Mouse (Mus musculus) adrenal gland, adult (tissue): ENCODE results near the gene Adam6b.
"Not testable (repeated sequence)": the region's sequence is repeated elsewhere in the genome, so short reads cannot be mapped to it uniquely, and the experiment has no call there.

Source experiments
- DNase-seq, 2 experiments: peaks; one replicate each; pipeline ENCODE4 v3.0.0; 2022 to 2023; ENCODE audit warnings: low spot score in 1 of 2; ENCODE audit not compliant: inconsistent age in 2 of 2

Adam6b gene

GRCm38 (mm10) chr12:113489211-113489610, at the start of gene Adam6b:
Gene Adam6b (plus strand): TSS chr12:113489511.
- not testable (repeated sequence) for DNase-seq

DNA sequence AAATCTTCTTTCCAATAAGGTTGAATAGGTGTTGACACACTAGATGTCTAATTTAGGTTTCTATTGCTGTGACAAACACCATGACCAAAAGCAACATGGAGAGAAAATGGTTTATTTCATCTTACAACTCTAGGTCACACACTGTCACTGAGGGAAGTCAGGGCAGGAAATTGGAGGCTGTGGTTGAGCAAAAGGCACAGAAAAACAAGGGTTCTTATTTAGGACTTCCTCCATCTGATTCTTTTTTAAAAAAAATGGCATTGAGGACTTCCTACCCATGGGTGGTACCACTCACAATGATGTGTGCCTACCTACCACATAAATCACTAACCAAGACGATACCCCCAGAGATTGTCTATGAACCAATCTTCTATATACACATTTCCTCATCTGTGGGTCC, 43.2 kb upstream of the Adam6b start:
- DNase-seq, result no peak

DNA sequence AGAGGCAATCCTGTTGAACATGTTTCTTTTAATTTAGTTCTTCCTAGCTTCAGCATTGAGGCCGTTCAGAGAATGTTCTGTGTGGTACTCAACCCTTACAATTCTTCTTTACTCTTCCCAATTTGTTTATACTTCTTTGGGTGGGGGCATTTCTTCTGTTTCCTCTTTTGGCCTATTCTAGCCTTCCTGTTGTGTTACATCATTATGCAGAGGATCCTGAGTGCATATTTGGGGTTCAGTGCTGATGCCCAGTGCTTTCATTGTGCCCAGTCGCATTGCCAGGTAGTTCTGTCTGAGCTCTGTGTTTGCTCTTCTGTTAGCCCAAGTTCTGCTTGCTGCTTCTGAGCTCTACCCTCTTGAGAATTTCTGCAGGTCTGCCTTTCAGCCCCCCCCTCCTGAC, 13.1 kb upstream of the Adam6b start:
- DNase-seq, result no peak

DNA sequence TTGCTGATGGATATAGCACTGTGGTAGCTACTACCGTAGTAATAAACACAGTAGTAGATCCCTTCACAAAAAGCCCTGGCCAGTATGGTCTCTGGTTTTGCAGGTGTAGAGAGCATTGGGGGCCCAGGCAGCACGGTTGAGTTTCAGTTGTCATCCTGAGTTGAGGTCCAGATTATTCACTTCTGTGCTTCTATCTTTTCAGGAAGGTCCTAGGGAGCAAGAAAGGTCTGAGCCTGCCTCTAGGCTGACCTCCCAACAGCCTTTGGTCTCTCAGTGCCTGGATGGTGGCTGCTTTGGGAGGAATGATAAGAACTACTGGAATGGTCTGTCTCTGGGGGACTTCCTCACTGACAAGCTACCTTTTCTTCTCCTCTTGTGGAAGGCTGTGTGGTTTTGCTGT, 7.2 kb upstream of the Adam6b start:
- DNase-seq, result no peak

- DNase-seq, result no peak
Observed at GRCm38 (mm10) chr12:113482661-113483389, 6.5 kb upstream of the Adam6b start.

DNA sequence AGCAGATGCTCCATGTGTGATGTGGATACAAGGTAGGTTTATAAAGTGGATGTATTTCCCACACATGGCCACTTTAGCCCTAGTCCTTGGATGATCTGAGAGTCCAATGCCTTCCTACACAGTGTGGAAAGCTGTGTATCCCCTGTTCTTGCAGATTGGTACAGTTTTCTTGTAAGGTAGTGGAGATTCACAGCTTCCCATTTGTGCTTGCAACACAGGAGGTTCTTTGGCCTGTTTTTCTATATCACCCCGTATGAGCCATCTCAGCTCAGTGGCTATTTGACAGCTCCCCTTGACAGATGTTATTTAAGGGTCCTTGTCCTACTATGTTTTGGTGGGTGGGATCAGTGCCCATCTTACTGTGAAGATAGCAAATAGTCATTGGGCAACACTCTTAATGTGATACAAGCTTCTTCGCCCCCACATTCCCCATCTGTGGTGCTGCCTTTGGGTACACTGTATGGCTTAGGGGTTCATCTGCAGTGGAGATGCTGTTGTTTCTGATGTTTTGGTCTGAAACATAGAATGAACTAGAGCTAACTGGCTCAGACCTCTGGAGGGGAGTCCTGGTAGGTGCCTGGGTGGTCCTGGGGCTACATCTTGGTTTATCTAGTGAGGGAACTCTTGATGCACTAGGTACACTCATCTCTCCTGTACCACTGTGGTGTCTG, 5.7 kb upstream of the Adam6b start:
- DNase-seq, result no peak

DNA sequence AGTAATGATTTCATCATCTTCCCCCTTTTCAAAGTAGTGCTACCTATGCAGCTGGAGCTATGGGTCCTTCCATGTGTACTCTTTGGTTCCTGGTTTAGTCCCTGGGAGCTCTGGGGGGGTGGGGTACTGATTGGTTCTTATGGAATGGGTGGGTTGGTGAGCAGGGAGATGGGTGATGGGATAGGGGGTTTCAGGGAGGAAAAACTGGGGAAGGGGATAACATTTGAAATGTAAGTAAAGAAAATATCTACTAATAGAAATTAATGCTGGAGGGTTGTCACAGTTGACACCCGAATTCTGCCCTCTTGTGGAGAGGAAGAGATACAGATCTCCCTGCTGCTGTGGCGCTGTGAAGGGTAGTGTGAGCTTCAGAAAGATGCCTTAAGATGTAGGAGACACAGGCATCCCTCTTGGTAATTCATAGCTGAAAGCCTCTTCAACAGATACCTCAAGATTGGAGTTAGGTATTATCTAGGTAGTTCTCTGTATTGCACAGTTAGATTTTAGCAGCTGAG, 4.3 kb upstream of the Adam6b start:
- DNase-seq, result peak in 1 of 2 experiments; percentile 62

DNA sequence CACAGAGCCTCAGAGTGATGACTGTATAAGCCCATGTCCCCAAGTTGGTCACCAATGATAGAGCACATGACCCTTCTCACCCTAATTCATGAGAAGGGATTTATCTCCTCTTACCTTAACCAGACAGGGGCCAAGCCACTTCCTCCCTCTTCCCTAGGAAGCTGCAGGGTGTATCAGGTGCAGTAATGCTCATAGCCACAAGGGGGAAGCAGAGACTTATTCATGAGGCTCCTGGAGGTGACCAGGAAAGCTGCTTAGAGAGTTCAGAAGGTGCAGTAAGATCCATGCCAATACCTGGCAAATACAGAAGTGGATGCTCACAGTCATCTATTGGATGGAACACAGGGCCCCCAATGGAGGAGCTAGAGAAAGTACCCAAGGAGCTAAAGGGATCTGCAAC, 1.6 kb upstream of the Adam6b start:
- DNase-seq, result peak; percentile 58 to 92

GRCm38 (mm10) chr12:113525901-113526300, 36.6 kb downstream of the Adam6b start:
- DNase-seq, result no peak
